Mouse (Mus musculus): ENCODE measurements around the gene Map3k6. TPM values are rescaled to one million over a fixed set of nuclear protein-coding genes. Genes with fewer than 3 reads are reported as not detected.

The Map3k6 gene
- total and polyA plus RNA-seq, 2 experiments from 2014 or later: 2.7 to 13.8 TPM

DNA sequence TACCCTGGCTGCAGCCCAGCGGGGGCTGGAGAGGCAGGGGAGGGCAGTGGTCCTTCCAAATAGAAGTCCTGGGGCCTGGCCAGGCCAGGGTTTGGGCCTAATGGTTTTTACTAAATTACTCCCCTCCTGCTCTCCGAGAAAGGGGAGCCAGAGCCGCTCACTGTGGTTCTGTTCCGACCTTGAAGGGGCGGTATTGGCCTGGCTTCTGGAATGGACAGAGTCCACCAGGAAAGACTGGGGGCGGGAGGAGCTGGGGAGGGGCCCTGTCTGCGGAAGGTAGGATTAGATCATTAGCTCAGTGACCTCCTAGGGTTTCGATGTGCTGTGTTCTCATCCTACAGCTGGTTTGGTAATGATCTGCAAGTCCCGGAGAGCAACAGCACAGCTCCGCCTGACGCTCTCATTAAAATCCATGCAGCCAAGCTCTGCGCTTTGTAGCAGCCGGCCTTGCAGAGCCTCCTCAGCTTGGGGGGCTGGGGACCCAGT is 42.8 kb upstream of the Map3k6 start:
- 47% methylated on average over 13 of the region's 13 CpGs for WGBS
- H3K27me3 ChIP-seq (ENCODE audit: control insufficient read depth, insufficient read depth, low read length): no peaks in the 10 kb centered on the region
- TF ChIP-seq EP300 (IDR thresholded peaks at IDR 0.05; ENCODE audit: low read depth) (no peak), CTCF (IDR thresholded peaks at IDR 0.05; ENCODE audit: low read depth) (no peak)
- no peak overlapping the region for H3K9ac ChIP-seq (replicated peaks; ENCODE audit: low read depth, low read length)
- H3K4me1 ChIP-seq (ENCODE audit: control insufficient read depth, insufficient read depth): peaks cover 35% of the 10 kb centered on the region; the same call in 1 of the 2 replicates
- H3K36me3 ChIP-seq (replicated peaks; ENCODE audit: control insufficient read depth, insufficient read depth, low read length): peaks cover 41% of the 10 kb centered on the region
- H3K9me3 ChIP-seq (replicated peaks; ENCODE audit: control insufficient read depth, low read length): no peaks in the 10 kb centered on the region
- no peak overlapping the region for H3K4me3 ChIP-seq (ENCODE audit: low read depth, low read length)
- ATAC-seq (ENCODE audit: insufficient read depth, low read depth) (no peak), DNase-seq (ENCODE audit: low spot score) (no peak)
- peak overlapping the region; percentile 62 for H3K27ac ChIP-seq (ENCODE audit: low read depth)
- H3K4me2 ChIP-seq (ENCODE audit: low read depth, low read length): no peak overlapping the region

DNA sequence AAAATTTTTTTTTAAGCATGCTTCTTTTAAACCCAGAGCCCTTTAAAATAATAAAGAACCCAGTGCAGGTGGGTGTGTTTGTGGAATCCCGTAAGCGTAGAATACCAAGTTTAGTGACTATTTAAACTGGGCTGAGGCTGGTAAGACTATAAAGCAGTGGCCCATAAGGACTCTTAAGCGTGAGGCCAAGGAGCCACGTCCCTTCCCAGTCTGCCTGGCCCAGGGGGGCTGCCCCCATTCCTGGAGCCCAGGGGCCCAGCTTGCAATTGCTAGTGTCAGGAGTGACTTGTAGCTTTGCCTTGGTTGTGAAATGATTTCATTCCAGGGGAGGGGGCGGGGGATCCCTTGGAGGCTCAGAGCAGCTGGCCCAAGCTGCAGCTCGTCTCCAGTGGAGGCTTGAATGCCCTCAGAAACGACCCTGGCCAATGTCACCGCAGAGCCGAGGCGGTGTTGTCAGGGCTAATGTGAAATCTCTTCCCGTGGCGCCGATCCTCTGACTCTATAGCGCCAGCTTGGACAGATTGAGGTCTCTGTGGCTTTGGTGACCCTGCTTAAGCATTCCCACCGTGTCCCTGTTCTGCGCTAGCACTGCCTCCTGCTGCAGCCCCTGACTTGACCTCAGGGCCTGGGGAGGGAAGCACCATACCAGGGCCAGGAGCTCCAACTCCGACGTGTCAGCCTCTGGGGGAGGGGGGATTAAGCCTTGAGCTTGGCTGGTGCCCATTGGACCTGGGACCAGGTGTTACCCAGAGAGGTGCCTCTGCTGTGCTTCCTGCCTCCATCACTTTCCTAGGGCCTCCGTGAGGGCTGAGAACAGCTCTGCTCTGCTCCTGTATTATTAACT is 42.1 kb upstream of the Map3k6 start:
- Histone ChIP-seq H3K9me3 (replicated peaks; ENCODE audit: control insufficient read depth, low read length) (no peaks in the 10 kb centered on the region), H3K4me3 (ENCODE audit: low read depth, low read length) (no peak overlapping the region), H3K27ac (ENCODE audit: low read depth) (peak overlapping the region; percentile 62), H3K9ac (replicated peaks; ENCODE audit: low read depth, low read length) (0 out of 2 replicates have a peak overlapping the region, but pooled peaks have one; percentile 13), H3K27me3 (ENCODE audit: control insufficient read depth, insufficient read depth, low read length) (no peaks in the 10 kb centered on the region), H3K4me2 (ENCODE audit: low read depth, low read length) (no peak overlapping the region), H3K4me1 (ENCODE audit: control insufficient read depth, insufficient read depth) (peaks cover 35% of the 10 kb centered on the region; the same call in 1 of the 2 replicates), H3K36me3 (replicated peaks; ENCODE audit: control insufficient read depth, insufficient read depth, low read length) (peaks cover 34% of the 10 kb centered on the region)
- peak; percentile 14 for ATAC-seq (ENCODE audit: insufficient read depth, low read depth)
- WGBS: 34% methylated on average over 19 of the region's 19 CpGs
- TF ChIP-seq CTCF (IDR thresholded peaks at IDR 0.05; ENCODE audit: low read depth) (no peak), EP300 (IDR thresholded peaks at IDR 0.05; ENCODE audit: low read depth) (no peak)
- DNase-seq (ENCODE audit: low spot score): no peak

DNA sequence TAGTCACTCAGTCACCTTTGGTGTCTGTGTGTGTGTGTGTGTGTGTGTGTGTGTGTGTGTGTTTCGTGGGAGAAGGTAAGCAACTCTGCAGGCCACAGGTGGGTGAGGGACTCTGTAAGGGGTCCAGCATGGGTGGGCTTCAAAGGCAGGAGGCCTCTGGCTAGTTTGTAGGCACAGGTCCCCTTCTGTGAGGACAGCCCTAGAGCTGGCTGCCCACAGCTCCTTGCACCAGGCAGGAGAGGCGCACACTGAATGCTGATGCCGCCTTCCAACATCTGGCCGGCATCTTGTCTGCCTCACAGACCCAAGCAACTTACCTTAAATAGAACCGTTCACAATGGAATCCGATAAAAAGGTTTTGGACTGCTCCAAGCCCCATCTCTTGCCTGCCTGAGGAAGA is 40.9 kb upstream of the Map3k6 start:
- whole genome bisulfite sequencing: 48% methylated on average over 6 of the region's 6 CpGs
- no peaks in the 10 kb centered on the region for H3K27me3 ChIP-seq (ENCODE audit: control insufficient read depth, insufficient read depth, low read length)
- H3K4me1 ChIP-seq (ENCODE audit: control insufficient read depth, insufficient read depth): peaks cover 38% of the 10 kb centered on the region; the same call in 1 of the 2 replicates
- peak overlapping the region; percentile 28; the same call in 1 of the 2 replicates for H3K9ac ChIP-seq (replicated peaks; ENCODE audit: low read depth, low read length)
- DNase-seq (ENCODE audit: low spot score) (no peak), ATAC-seq (ENCODE audit: insufficient read depth, low read depth) (no peak)
- H3K36me3 ChIP-seq (replicated peaks; ENCODE audit: control insufficient read depth, insufficient read depth, low read length): peaks cover 27% of the 10 kb centered on the region
- no peak overlapping the region for H3K4me3 ChIP-seq (ENCODE audit: low read depth, low read length)
- peak overlapping the region; percentile 60; the same call in 1 of the 2 replicates for H3K27ac ChIP-seq (ENCODE audit: low read depth)
- no peak overlapping the region for H3K4me2 ChIP-seq (ENCODE audit: low read depth, low read length)
- H3K9me3 ChIP-seq (replicated peaks; ENCODE audit: control insufficient read depth, low read length): no peaks in the 10 kb centered on the region
- TF ChIP-seq CTCF (IDR thresholded peaks at IDR 0.05; ENCODE audit: low read depth) (no peak), EP300 (IDR thresholded peaks at IDR 0.05; ENCODE audit: low read depth) (no peak)

DNA sequence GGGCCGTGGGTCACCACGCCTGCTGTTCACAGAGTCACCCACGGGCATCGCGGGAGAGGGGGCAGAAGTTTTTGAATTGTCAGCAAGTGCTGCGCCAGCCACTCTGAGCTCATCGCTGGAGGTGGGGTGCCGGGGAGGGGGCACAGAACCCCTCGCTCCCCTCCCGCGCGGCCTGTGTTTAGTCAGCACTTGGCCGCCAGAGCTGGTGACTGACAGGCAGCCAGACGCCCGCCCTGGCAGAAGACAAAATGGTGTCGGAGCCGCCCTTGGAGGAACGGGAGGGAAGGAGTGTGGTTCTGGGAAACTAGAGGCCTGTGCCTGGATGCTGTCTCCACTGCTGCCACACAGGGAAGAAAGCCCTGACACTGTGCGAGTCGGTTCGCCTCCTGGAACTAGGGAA is 40.3 kb upstream of the Map3k6 start:
- peaks cover 21% of the 10 kb centered on the region for H3K36me3 ChIP-seq (replicated peaks; ENCODE audit: control insufficient read depth, insufficient read depth, low read length)
- 35% methylated on average over 21 of the region's 21 CpGs for WGBS
- H3K4me2 ChIP-seq (ENCODE audit: low read depth, low read length): 0 out of 2 replicates have a peak overlapping the region, but pooled peaks have one; percentile 10
- DNase-seq (ENCODE audit: low spot score): no peak
- ATAC-seq (ENCODE audit: insufficient read depth, low read depth): no peak
- peak overlapping the region; percentile 60 for H3K27ac ChIP-seq (ENCODE audit: low read depth)
- no peak overlapping the region for H3K4me3 ChIP-seq (ENCODE audit: low read depth, low read length)
- TF ChIP-seq EP300 (IDR thresholded peaks at IDR 0.05; ENCODE audit: low read depth) (no peak), CTCF (IDR thresholded peaks at IDR 0.05; ENCODE audit: low read depth) (no peak)
- peaks cover 38% of the 10 kb centered on the region; the same call in 1 of the 2 replicates for H3K4me1 ChIP-seq (ENCODE audit: control insufficient read depth, insufficient read depth)
- H3K9me3 ChIP-seq (replicated peaks; ENCODE audit: control insufficient read depth, low read length): no peaks in the 10 kb centered on the region
- H3K27me3 ChIP-seq (ENCODE audit: control insufficient read depth, insufficient read depth, low read length): no peaks in the 10 kb centered on the region
- 0 out of 2 replicates have a peak overlapping the region, but pooled peaks have one; percentile 28 for H3K9ac ChIP-seq (replicated peaks; ENCODE audit: low read depth, low read length)

DNA sequence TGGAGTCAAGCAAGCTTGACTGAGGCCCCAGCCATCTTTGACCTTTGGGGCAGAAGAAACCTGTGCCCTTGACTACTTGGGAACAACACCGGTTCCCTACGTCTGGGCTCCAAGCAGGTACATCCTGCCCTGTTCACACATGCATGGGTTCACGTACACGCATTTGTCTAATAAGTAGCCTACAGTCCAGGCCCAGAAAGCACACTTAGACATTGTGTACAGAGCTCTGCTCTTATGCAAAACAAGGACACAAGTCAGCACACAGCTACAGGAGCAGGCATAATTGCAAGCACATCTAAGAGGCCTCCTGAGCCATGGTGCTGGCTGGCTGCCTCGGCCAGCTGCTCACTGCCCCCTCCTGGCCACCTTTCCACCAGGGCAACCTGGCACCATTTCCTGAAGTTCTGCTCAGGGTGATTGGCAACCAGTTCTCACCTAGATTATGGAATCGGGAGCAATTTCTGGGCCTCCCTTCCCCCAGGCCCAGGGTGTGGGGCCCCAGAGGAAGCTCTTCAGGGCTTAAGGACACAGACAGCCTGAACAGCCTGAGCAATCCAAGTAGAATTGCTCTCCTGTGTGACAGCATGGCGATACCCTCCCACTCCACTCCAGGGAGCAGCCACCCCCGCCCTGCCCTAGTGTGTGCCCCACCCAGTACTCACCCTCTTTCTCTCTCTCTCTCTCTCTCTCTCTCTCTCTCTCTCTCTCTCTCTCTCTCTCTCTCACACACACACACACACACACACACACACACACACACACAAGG is 39.4 kb upstream of the Map3k6 start:
- H3K27ac ChIP-seq (ENCODE audit: low read depth): peak overlapping the region; percentile 60
- H3K4me1 ChIP-seq (ENCODE audit: control insufficient read depth, insufficient read depth): peaks cover 38% of the 10 kb centered on the region; the same call in 1 of the 2 replicates
- H3K4me3 ChIP-seq (ENCODE audit: low read depth, low read length): no peak overlapping the region
- 55% methylated on average over 8 of the region's 8 CpGs for WGBS
- peaks cover 13% of the 10 kb centered on the region for H3K36me3 ChIP-seq (replicated peaks; ENCODE audit: control insufficient read depth, insufficient read depth, low read length)
- DNase-seq (ENCODE audit: low spot score) (peak; percentile 82), ATAC-seq (ENCODE audit: insufficient read depth, low read depth) (peak; percentile 60)
- TF ChIP-seq CTCF (IDR thresholded peaks at IDR 0.05; ENCODE audit: low read depth) (peak; percentile 70), EP300 (IDR thresholded peaks at IDR 0.05; ENCODE audit: low read depth) (no peak)
- H3K4me2 ChIP-seq (ENCODE audit: low read depth, low read length): no peak overlapping the region
- H3K9me3 ChIP-seq (replicated peaks; ENCODE audit: control insufficient read depth, low read length): no peaks in the 10 kb centered on the region
- H3K27me3 ChIP-seq (ENCODE audit: control insufficient read depth, insufficient read depth, low read length): no peaks in the 10 kb centered on the region
- H3K9ac ChIP-seq (replicated peaks; ENCODE audit: low read depth, low read length): no peak overlapping the region

Data from heart, postnatal 0 days (tissue).